Mouse (Mus musculus): ENCODE results near the gene Azi2. TPM values are rescaled to one million over a fixed set of nuclear protein-coding genes. Genes with fewer than 3 reads are reported as not detected.

The Azi2 gene
- polyA plus RNA-seq (2014; fragmentation: Nextera tagmentation; extraction: Ambion mirVana): 76.7 and 88.1 TPM in 2 replicates

- Histone ChIP-seq H3K9me3 (replicated peaks; ENCODE audit: control insufficient read depth, low read length) (no peaks in the 10 kb centered on the region), H3K4me3 (ENCODE audit: low read depth, low read length) (peak within 1 kb of the TSS; percentile 82), H3K27ac (ENCODE audit: low read depth, low read length) (peak within 1 kb of the TSS; percentile 88), H3K36me3 (ENCODE audit: control insufficient read depth, insufficient read depth, low read length) (no peaks in the 10 kb centered on the region), H3K4me1 (ENCODE audit: control insufficient read depth, insufficient read depth, low read length) (peaks cover 13% of the 10 kb centered on the region; the same call in 1 of the 2 replicates), H3K27me3 (replicated peaks; ENCODE audit: control insufficient read depth, insufficient read depth, low read length) (no peaks in the 10 kb centered on the region), H3K9ac (ENCODE audit: low read length) (peak within 1 kb of the TSS; percentile 90), H3K4me2 (ENCODE audit: low read length) (peak within 1 kb of the TSS; percentile 85)
- DNase-seq (ENCODE audit: low spot score): peak; percentile 99
- under 1% methylated on average over 84 of the region's 87 CpGs for WGBS
- peak; percentile 99 for ATAC-seq
These were observed at the start of gene Azi2 for GRCm38 (mm10) chr9:118040218-118041021. Azi2 (plus strand) TSS chr9:118040499.

DNA sequence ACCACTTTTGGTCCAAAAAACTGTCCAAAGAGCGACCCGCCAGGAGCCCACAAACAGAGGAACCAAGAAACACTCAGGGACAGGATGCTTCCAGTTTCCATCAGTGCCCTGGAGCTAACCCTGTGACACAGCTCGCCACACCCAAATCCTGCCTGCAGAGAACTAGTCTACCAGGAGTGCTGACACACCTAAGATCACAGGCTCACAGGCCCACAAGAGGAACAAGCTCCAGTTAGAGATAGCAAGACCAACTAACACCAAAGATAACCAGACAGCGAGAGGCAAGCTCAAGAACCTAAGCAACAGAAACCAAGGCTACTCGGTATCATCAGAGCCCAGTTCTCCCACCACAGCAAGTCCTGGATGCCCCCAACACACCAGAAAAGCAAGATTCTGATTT, 43.7 kb upstream of the Azi2 start:
- H3K27ac ChIP-seq (ENCODE audit: low read depth, low read length): no peak overlapping the region
- H3K9me3 ChIP-seq (replicated peaks; ENCODE audit: control insufficient read depth, low read length): no peaks in the 10 kb centered on the region
- H3K27me3 ChIP-seq (replicated peaks; ENCODE audit: control insufficient read depth, insufficient read depth, low read length): no peaks in the 10 kb centered on the region
- H3K36me3 ChIP-seq (ENCODE audit: control insufficient read depth, insufficient read depth, low read length): no peaks in the 10 kb centered on the region
- H3K4me2 ChIP-seq (ENCODE audit: low read length): no peak overlapping the region
- DNase-seq (ENCODE audit: low spot score) (no peak), ATAC-seq (no peak)
- WGBS: 90% methylated on average over 5 of the region's 5 CpGs
- no peaks in the 10 kb centered on the region for H3K4me1 ChIP-seq (ENCODE audit: control insufficient read depth, insufficient read depth, low read length)
- H3K9ac ChIP-seq (ENCODE audit: low read length): no peak overlapping the region
- no peak overlapping the region for H3K4me3 ChIP-seq (ENCODE audit: low read depth, low read length)

DNA sequence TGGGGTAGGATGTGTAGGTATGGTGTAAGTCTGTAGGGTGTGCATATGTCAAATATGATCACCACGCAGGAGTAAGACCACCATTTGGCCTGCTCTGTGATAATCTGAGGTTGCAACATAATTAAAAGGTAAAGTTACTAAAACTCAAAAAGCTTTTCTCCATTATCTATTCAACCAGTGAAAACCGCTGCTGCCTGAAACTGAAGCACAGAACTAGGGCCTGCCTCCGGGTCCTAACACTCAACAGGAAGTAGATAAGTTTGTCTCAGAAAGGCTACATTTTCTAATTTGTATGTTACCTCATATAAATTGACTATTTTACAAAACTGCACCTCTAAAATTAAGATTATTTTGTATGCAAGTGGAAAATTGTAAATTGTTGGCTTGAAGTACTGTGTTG, 38.8 kb upstream of the Azi2 start:
- WGBS: 92% methylated on average over 3 of the region's 3 CpGs
- H3K4me2 ChIP-seq (ENCODE audit: low read length): no peak overlapping the region
- H3K27ac ChIP-seq (ENCODE audit: low read depth, low read length): no peak overlapping the region
- ATAC-seq: no peak
- H3K36me3 ChIP-seq (ENCODE audit: control insufficient read depth, insufficient read depth, low read length): no peaks in the 10 kb centered on the region
- DNase-seq (ENCODE audit: low spot score): no peak
- H3K27me3 ChIP-seq (replicated peaks; ENCODE audit: control insufficient read depth, insufficient read depth, low read length): no peaks in the 10 kb centered on the region
- H3K9me3 ChIP-seq (replicated peaks; ENCODE audit: control insufficient read depth, low read length): no peaks in the 10 kb centered on the region
- H3K9ac ChIP-seq (ENCODE audit: low read length): no peak overlapping the region
- no peak overlapping the region for H3K4me3 ChIP-seq (ENCODE audit: low read depth, low read length)
- H3K4me1 ChIP-seq (ENCODE audit: control insufficient read depth, insufficient read depth, low read length): no peaks in the 10 kb centered on the region

DNA sequence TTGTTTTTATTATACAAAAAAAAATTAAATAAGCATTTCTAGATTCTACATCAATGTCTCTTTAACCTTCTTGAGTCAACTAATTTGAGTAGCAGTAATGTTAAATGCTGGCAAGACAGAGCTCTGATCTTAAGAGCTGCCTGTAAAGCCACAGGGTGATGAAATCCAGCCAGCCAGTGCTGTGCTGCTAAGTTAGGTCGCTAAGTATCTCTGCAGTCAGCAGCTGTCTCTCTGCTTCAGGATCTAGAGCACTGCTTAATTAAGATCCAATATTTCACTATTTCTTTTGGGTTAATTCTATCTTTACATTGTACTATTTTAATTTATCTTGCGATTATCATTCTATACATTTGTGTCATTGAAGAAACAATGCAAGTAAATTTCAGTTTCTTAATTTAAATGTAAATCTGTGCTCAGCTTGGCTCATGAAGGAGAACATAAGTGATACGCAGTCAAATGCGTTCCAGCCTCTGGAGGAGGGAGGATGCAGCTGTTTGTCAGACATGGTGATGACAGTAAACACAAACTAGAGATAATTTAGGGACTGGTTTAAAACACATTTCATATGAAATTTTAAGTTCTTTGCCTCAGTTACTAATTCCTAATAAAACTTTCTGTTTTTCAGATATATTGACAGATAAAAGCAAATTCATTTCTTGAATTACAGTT, 36.9 kb upstream of the Azi2 start:
- Histone ChIP-seq H3K9ac (ENCODE audit: low read length) (no peak overlapping the region), H3K27ac (ENCODE audit: low read depth, low read length) (no peak overlapping the region), H3K4me2 (ENCODE audit: low read length) (no peak overlapping the region), H3K36me3 (ENCODE audit: control insufficient read depth, insufficient read depth, low read length) (no peaks in the 10 kb centered on the region), H3K27me3 (replicated peaks; ENCODE audit: control insufficient read depth, insufficient read depth, low read length) (no peaks in the 10 kb centered on the region), H3K4me3 (ENCODE audit: low read depth, low read length) (no peak overlapping the region), H3K9me3 (replicated peaks; ENCODE audit: control insufficient read depth, low read length) (no peaks in the 10 kb centered on the region), H3K4me1 (ENCODE audit: control insufficient read depth, insufficient read depth, low read length) (no peaks in the 10 kb centered on the region)
- 77% methylated on average over 4 of the region's 4 CpGs for WGBS
- peak; percentile 16 for DNase-seq (ENCODE audit: low spot score)
- ATAC-seq: no peak

DNA sequence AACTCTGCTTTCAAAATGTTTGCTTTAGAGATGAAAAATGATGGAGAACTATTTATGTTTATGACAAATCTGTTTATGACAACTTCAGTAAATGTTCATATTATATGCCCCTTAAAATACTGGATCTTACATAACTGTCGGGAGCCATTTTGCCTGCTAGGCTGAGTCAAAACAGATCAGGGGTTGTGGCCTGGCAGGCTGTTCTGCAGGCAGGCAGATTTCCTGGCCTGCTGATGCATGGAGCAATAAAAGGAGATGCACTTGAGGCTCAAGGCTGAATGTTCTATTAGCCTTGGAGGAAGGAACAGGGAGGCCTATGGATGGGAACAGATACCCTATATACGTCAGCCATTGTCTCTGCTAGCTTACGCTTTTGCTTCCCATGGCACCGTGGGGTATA, 36.4 kb upstream of the Azi2 start:
- Histone ChIP-seq H3K4me2 (ENCODE audit: low read length) (no peak overlapping the region), H3K9me3 (replicated peaks; ENCODE audit: control insufficient read depth, low read length) (no peaks in the 10 kb centered on the region), H3K9ac (ENCODE audit: low read length) (no peak overlapping the region), H3K36me3 (ENCODE audit: control insufficient read depth, insufficient read depth, low read length) (no peaks in the 10 kb centered on the region), H3K4me1 (ENCODE audit: control insufficient read depth, insufficient read depth, low read length) (no peaks in the 10 kb centered on the region), H3K27ac (ENCODE audit: low read depth, low read length) (no peak overlapping the region), H3K4me3 (ENCODE audit: low read depth, low read length) (no peak overlapping the region), H3K27me3 (replicated peaks; ENCODE audit: control insufficient read depth, insufficient read depth, low read length) (no peaks in the 10 kb centered on the region)
- WGBS: 91% methylated on average over 4 of the region's 4 CpGs
- no peak for ATAC-seq
- no peak for DNase-seq (ENCODE audit: low spot score)

DNA sequence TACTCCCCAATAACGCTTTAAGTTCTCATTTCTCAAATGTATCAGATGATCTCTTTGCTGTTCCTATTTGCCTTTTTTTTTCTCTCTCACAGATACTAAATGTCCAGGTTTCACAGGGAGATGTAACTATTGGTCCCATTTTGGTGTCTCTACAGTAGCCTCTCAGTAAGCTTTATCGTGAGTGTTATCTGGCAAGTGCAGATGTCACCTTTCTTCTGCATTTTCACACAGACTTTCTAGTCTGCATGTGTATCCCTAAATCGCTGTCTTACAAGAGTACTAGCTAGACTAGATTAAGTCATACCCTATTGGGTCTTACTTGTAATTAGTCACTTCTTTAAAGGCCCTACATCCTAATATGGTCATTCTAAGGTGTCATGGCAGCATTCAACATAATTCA, 27.4 kb upstream of the Azi2 start:
- Histone ChIP-seq H3K36me3 (ENCODE audit: control insufficient read depth, insufficient read depth, low read length) (no peaks in the 10 kb centered on the region), H3K27ac (ENCODE audit: low read depth, low read length) (no peak overlapping the region), H3K9me3 (replicated peaks; ENCODE audit: control insufficient read depth, low read length) (no peaks in the 10 kb centered on the region), H3K4me3 (ENCODE audit: low read depth, low read length) (no peak overlapping the region), H3K4me2 (ENCODE audit: low read length) (no peak overlapping the region), H3K4me1 (ENCODE audit: control insufficient read depth, insufficient read depth, low read length) (no peaks in the 10 kb centered on the region), H3K27me3 (replicated peaks; ENCODE audit: control insufficient read depth, insufficient read depth, low read length) (no peaks in the 10 kb centered on the region), H3K9ac (ENCODE audit: low read length) (no peak overlapping the region)
- ATAC-seq: no peak
- WGBS: 88% methylated on average over 3 of the region's 3 CpGs
- DNase-seq (ENCODE audit: low spot score): no peak

GRCm38 (mm10) chr9:118024966-118025365, 15.3 kb upstream of the Azi2 start:
- no peak for ATAC-seq
- WGBS: 65% methylated on average over 2 of the region's 2 CpGs
- Histone ChIP-seq H3K4me2 (ENCODE audit: low read length) (no peak overlapping the region), H3K4me3 (ENCODE audit: low read depth, low read length) (no peak overlapping the region), H3K9ac (ENCODE audit: low read length) (no peak overlapping the region), H3K9me3 (replicated peaks; ENCODE audit: control insufficient read depth, low read length) (no peaks in the 10 kb centered on the region), H3K4me1 (ENCODE audit: control insufficient read depth, insufficient read depth, low read length) (no peaks in the 10 kb centered on the region), H3K27me3 (replicated peaks; ENCODE audit: control insufficient read depth, insufficient read depth, low read length) (no peaks in the 10 kb centered on the region), H3K36me3 (ENCODE audit: control insufficient read depth, insufficient read depth, low read length) (no peaks in the 10 kb centered on the region), H3K27ac (ENCODE audit: low read depth, low read length) (no peak overlapping the region)
- DNase-seq (ENCODE audit: low spot score): no peak

DNA sequence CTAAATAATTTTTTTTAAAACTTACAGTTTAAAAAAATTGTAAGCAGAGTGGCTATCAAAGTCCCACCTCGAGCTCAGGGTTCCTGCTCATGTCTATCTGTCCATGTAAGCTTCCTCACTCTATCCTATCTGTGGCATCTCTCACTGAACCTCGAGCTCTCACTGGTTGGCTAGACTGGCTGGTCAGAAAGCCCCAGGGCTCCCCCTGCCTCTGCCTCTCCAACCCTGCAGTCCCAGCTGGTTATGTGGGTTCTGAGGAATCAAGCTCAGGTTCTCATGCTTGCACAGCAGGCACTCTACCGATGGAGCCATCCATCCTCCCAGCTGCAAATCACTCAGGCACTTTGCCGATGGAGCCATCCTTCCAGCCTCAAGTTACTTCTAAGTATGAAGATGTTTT, 10.8 kb upstream of the Azi2 start:
- no peak overlapping the region for H3K4me2 ChIP-seq (ENCODE audit: low read length)
- H3K9me3 ChIP-seq (replicated peaks; ENCODE audit: control insufficient read depth, low read length): no peaks in the 10 kb centered on the region
- WGBS: 61% methylated on average over 4 of the region's 4 CpGs
- no peak for ATAC-seq
- no peak overlapping the region for H3K4me3 ChIP-seq (ENCODE audit: low read depth, low read length)
- no peaks in the 10 kb centered on the region for H3K4me1 ChIP-seq (ENCODE audit: control insufficient read depth, insufficient read depth, low read length)
- no peak for DNase-seq (ENCODE audit: low spot score)
- H3K27me3 ChIP-seq (replicated peaks; ENCODE audit: control insufficient read depth, insufficient read depth, low read length): no peaks in the 10 kb centered on the region
- H3K27ac ChIP-seq (ENCODE audit: low read depth, low read length): no peak overlapping the region
- H3K36me3 ChIP-seq (ENCODE audit: control insufficient read depth, insufficient read depth, low read length): no peaks in the 10 kb centered on the region
- H3K9ac ChIP-seq (ENCODE audit: low read length): no peak overlapping the region

DNA sequence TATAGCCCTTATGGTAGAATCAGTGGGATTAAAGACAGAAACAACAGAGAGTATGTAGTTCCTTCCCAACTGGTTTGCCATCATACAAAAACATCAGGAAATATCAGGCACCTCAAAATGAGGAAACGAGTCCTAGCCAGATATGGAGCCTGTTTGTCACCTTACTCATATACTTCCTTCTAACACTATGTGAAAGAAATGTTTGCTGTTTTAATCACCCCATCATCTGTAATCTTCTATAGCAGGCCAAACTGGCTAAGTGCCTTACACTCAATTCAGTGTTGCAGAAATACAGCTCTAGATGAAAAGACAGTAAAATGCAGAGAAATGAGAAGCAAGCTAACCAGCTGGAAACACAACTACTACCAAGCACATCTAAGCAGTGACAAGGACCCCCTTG, 10.0 kb upstream of the Azi2 start:
- 82% methylated on average over 1 of the region's 1 CpGs for WGBS
- H3K4me1 ChIP-seq (ENCODE audit: control insufficient read depth, insufficient read depth, low read length): no peaks in the 10 kb centered on the region
- no peak overlapping the region for H3K4me3 ChIP-seq (ENCODE audit: low read depth, low read length)
- no peak overlapping the region for H3K27ac ChIP-seq (ENCODE audit: low read depth, low read length)
- DNase-seq (ENCODE audit: low spot score) (no peak), ATAC-seq (no peak)
- H3K36me3 ChIP-seq (ENCODE audit: control insufficient read depth, insufficient read depth, low read length): no peaks in the 10 kb centered on the region
- no peaks in the 10 kb centered on the region for H3K27me3 ChIP-seq (replicated peaks; ENCODE audit: control insufficient read depth, insufficient read depth, low read length)
- no peak overlapping the region for H3K9ac ChIP-seq (ENCODE audit: low read length)
- H3K9me3 ChIP-seq (replicated peaks; ENCODE audit: control insufficient read depth, low read length): no peaks in the 10 kb centered on the region
- H3K4me2 ChIP-seq (ENCODE audit: low read length): no peak overlapping the region
